Mouse (Mus musculus) ES-Bruce4 (cell line): ENCODE measurements at regions not wholly inside any gene's neighbourhood (a gene's known extent, or its start where the extent isn't known, plus 50 kb on each side); places are given as distances from the start of the nearest gene placed in this dataset.
A peak's percentile ranks its signal among the peaks of the same experiment; 100 is the strongest.

Source experiments
- CTCF ChIP-seq: IDR thresholded peaks from one replicate; pipeline ENCODE4 v1.8.1; 2011; ENCODE audit warnings: low read depth, low read length
- EP300 ChIP-seq: IDR thresholded peaks from 2 replicates; pipeline ENCODE4 v1.6.1; 2011; ENCODE audit warnings: low read depth, low read length; ENCODE audit not compliant: insufficient read depth
- POLR2A ChIP-seq: IDR thresholded peaks from one replicate; pipeline ENCODE4 v1.8.1; 2011; ENCODE audit warnings: low read length; ENCODE audit not compliant: insufficient read depth

GRCm38 (mm10) chr2:147688742-147689141 lies 327.0 kb downstream of the Pax1 start:
- TF ChIP-seq CTCF, result peak; percentile 63
- TF ChIP-seq EP300, result no peak
- no peak for TF ChIP-seq POLR2A
